Mouse (Mus musculus) limb, embryonic 13.5 days (tissue): Measurements from ENCODE around the gene Ces3a. TPM values are rescaled to one million over a fixed set of nuclear protein-coding genes. Genes with fewer than 3 reads are reported as not detected.

Experiments
- ATAC-seq: fragments of 200-750 bp; cut with Nextera tagmentation; 2 replicates; pipeline ENCODE4 v1.8.0; 2017; ENCODE audit warnings: low read depth, moderate number of reproducible peaks, moderate TSS enrichment; ENCODE audit not compliant: low FRiP score
- H3K27ac ChIP-seq: fragments of 300-500 bp; sonication (generic); 2 replicates; pipeline ENCODE4 v1.5.1; 2015; ENCODE audit warnings: inconsistent platforms, mild to moderate bottlenecking, moderate library complexity
- H3K27me3 ChIP-seq: fragments of 300-500 bp; sonication (generic); 2 replicates; pipeline ENCODE4 v1.6.1; 2015; ENCODE audit warnings: mild to moderate bottlenecking, inconsistent platforms
- H3K36me3 ChIP-seq: fragments of 300-500 bp; sonication (generic); 2 replicates; pipeline ENCODE4 v1.6.1; 2015; ENCODE audit warnings: inconsistent platforms, mild to moderate bottlenecking, moderate library complexity
- H3K4me1 ChIP-seq: fragments of 300-500 bp; sonication (generic); 2 replicates; pipeline ENCODE4 v1.6.1; 2015; ENCODE audit warnings: inconsistent platforms
- H3K4me2 ChIP-seq: fragments of 300-500 bp; sonication (generic); replicated peaks from 2 replicates; pipeline ENCODE4 v1.6.1; 2015; ENCODE audit warnings: inconsistent platforms, mild to moderate bottlenecking, moderate library complexity
- H3K4me3 ChIP-seq: fragments of 300-500 bp; sonication (generic); 2 replicates; pipeline ENCODE4 v1.5.1; 2015; ENCODE audit warnings: moderate library complexity, mild to moderate bottlenecking, inconsistent platforms
- H3K9ac ChIP-seq: fragments of 300-500 bp; sonication (generic); 2 replicates; pipeline ENCODE4 v1.6.1; 2015; ENCODE audit warnings: mild to moderate bottlenecking, inconsistent platforms
- H3K9me3 ChIP-seq: fragments of 300-500 bp; sonication (generic); 2 replicates; pipeline ENCODE4 v1.6.1; 2016; ENCODE audit warnings: inconsistent platforms
- WGBS: fragments of 180-500 bp; shearing (Covaris S2); methylation state at CpG from one replicate; pipeline ENCODE4 v1.1.7; 2015; 5-methylcytosine and 5-hydroxymethylcytosine counted together
- polyA plus RNA-seq: library from polyadenylated mRNA; unstranded; fragments of >200 nt; fragmentation: Nextera tagmentation; extraction: Ambion mirVana; gene quantifications from 2 replicates; pipeline ENCODE4 v1.2.1, GENCODE M21; 2015

Ces3a gene
- not detected in 2 replicates for polyA plus RNA-seq

GRCm38 (mm10) chr8:105048371-105048854, at the start of gene Ces3a:
Ces3a (plus strand) TSS chr8:105048601.
- H3K27me3 ChIP-seq: no peaks in the 10 kb centered on the region
- H3K4me1 ChIP-seq: no peaks in the 10 kb centered on the region
- WGBS: 81% methylated on average over 3 of the region's 3 CpGs

GRCm38 (mm10) chr8:104999183-104999582, 49.2 kb upstream of the Ces3a start:
- no peak for ATAC-seq
- no peak overlapping the region for H3K4me3 ChIP-seq
- H3K36me3 ChIP-seq: no peaks in the 10 kb centered on the region
- H3K27ac ChIP-seq: no peak overlapping the region
- H3K9me3 ChIP-seq: no peaks in the 10 kb centered on the region
- H3K27me3 ChIP-seq: no peaks in the 10 kb centered on the region
- no peak overlapping the region for H3K9ac ChIP-seq
- WGBS: 80% methylated on average over 6 of the region's 6 CpGs
- no peak overlapping the region for H3K4me2 ChIP-seq
- no peaks in the 10 kb centered on the region for H3K4me1 ChIP-seq

More at GRCm38 (mm10) chr8:105048371-105048854, at the start of gene Ces3a:
- no peak within 1 kb of the TSS for H3K27ac ChIP-seq
- ATAC-seq: no peak
- H3K36me3 ChIP-seq: no peaks in the 10 kb centered on the region
- no peak within 1 kb of the TSS for H3K4me3 ChIP-seq
- H3K9me3 ChIP-seq: no peaks in the 10 kb centered on the region
- no peak within 1 kb of the TSS for H3K4me2 ChIP-seq
- H3K9ac ChIP-seq: no peak within 1 kb of the TSS

- Histone ChIP-seq H3K9me3 (no peaks in the 10 kb centered on the region), H3K4me3 (no peak within 1 kb of the TSS), H3K9ac (no peak within 1 kb of the TSS), H3K27me3 (no peaks in the 10 kb centered on the region), H3K4me1 (no peaks in the 10 kb centered on the region), H3K36me3 (no peaks in the 10 kb centered on the region), H3K27ac (no peak within 1 kb of the TSS), H3K4me2 (no peak within 1 kb of the TSS)
- ATAC-seq: no peak
- WGBS: 78% methylated on average over 7 of the region's 7 CpGs
Observed at GRCm38 (mm10) chr8:105000586-105000985, 47.8 kb upstream of the Ces3a start, which contains the start of gene Ces2h. Ces2h (plus strand) TSS chr8:105000853.

- ATAC-seq: no peak
- Histone ChIP-seq H3K4me3 (no peak overlapping the region), H3K36me3 (no peaks in the 10 kb centered on the region), H3K9ac (no peak overlapping the region), H3K27ac (no peak overlapping the region), H3K4me2 (no peak overlapping the region), H3K4me1 (no peaks in the 10 kb centered on the region), H3K27me3 (no peaks in the 10 kb centered on the region), H3K9me3 (no peaks in the 10 kb centered on the region)
- 86% methylated on average over 2 of the region's 2 CpGs for WGBS
Observed at GRCm38 (mm10) chr8:105010000-105010399, 38.4 kb upstream of the Ces3a start.

GRCm38 (mm10) chr8:105011136-105011535, 37.3 kb upstream of the Ces3a start:
- no peaks in the 10 kb centered on the region for H3K9me3 ChIP-seq
- no peaks in the 10 kb centered on the region for H3K36me3 ChIP-seq
- H3K4me1 ChIP-seq: no peaks in the 10 kb centered on the region
- H3K4me2 ChIP-seq: no peak overlapping the region
- 78% methylated on average over 12 of the region's 12 CpGs for WGBS
- no peak overlapping the region for H3K27ac ChIP-seq
- ATAC-seq: no peak
- no peaks in the 10 kb centered on the region for H3K27me3 ChIP-seq
- H3K9ac ChIP-seq: no peak overlapping the region
- H3K4me3 ChIP-seq: no peak overlapping the region

- Histone ChIP-seq H3K27ac (no peak overlapping the region), H3K9ac (no peak overlapping the region), H3K9me3 (no peaks in the 10 kb centered on the region; the same call in 1 of the 2 replicates), H3K4me3 (no peak overlapping the region), H3K27me3 (no peaks in the 10 kb centered on the region), H3K4me1 (no peaks in the 10 kb centered on the region), H3K36me3 (no peaks in the 10 kb centered on the region), H3K4me2 (no peak overlapping the region)
- no peak for ATAC-seq
- WGBS: 85% methylated on average over 5 of the region's 5 CpGs
Observed at GRCm38 (mm10) chr8:105014391-105014790, 34.0 kb upstream of the Ces3a start.

GRCm38 (mm10) chr8:105021954-105022353, 26.4 kb upstream of the Ces3a start:
- no peaks in the 10 kb centered on the region for H3K36me3 ChIP-seq
- no peak overlapping the region for H3K4me3 ChIP-seq
- WGBS: 60% methylated on average over 1 of the region's 1 CpGs
- no peaks in the 10 kb centered on the region for H3K9me3 ChIP-seq
- no peak for ATAC-seq
- H3K9ac ChIP-seq: no peak overlapping the region
- no peaks in the 10 kb centered on the region for H3K27me3 ChIP-seq
- H3K27ac ChIP-seq: no peak overlapping the region
- H3K4me2 ChIP-seq: no peak overlapping the region
- no peaks in the 10 kb centered on the region for H3K4me1 ChIP-seq

GRCm38 (mm10) chr8:105023087-105023486, 25.3 kb upstream of the Ces3a start:
- Histone ChIP-seq H3K4me1 (no peaks in the 10 kb centered on the region), H3K9me3 (no peaks in the 10 kb centered on the region), H3K27ac (no peak overlapping the region), H3K27me3 (no peaks in the 10 kb centered on the region), H3K4me2 (no peak overlapping the region), H3K36me3 (no peaks in the 10 kb centered on the region), H3K4me3 (no peak overlapping the region), H3K9ac (no peak overlapping the region)
- no peak for ATAC-seq
- WGBS: 50% methylated on average over 1 of the region's 1 CpGs

- no peaks in the 10 kb centered on the region for H3K9me3 ChIP-seq
- H3K4me2 ChIP-seq: no peak overlapping the region
- H3K4me1 ChIP-seq: no peaks in the 10 kb centered on the region
- no peak overlapping the region for H3K27ac ChIP-seq
- WGBS: 56% methylated on average over 2 of the region's 2 CpGs
- no peaks in the 10 kb centered on the region for H3K27me3 ChIP-seq
- no peak overlapping the region for H3K4me3 ChIP-seq
- ATAC-seq: no peak
- H3K9ac ChIP-seq: no peak overlapping the region
- H3K36me3 ChIP-seq: no peaks in the 10 kb centered on the region
Observed at GRCm38 (mm10) chr8:105025050-105025449, 23.4 kb upstream of the Ces3a start.

- H3K36me3 ChIP-seq: no peaks in the 10 kb centered on the region
- H3K9me3 ChIP-seq: no peaks in the 10 kb centered on the region
- H3K4me2 ChIP-seq: no peak overlapping the region
- H3K4me3 ChIP-seq: no peak overlapping the region
- no peak overlapping the region for H3K27ac ChIP-seq
- 40% methylated on average over 1 of the region's 1 CpGs for WGBS
- no peaks in the 10 kb centered on the region for H3K4me1 ChIP-seq
- ATAC-seq: no peak
- H3K9ac ChIP-seq: no peak overlapping the region
- H3K27me3 ChIP-seq: no peaks in the 10 kb centered on the region
Observed at GRCm38 (mm10) chr8:105043510-105043909, 4.9 kb upstream of the Ces3a start.

- Histone ChIP-seq H3K4me2 (no peak overlapping the region), H3K4me3 (no peak overlapping the region), H3K36me3 (no peaks in the 10 kb centered on the region), H3K9ac (no peak overlapping the region), H3K4me1 (no peaks in the 10 kb centered on the region), H3K27me3 (no peaks in the 10 kb centered on the region), H3K27ac (no peak overlapping the region), H3K9me3 (no peaks in the 10 kb centered on the region)
- WGBS: 88% methylated on average over 3 of the region's 3 CpGs
- ATAC-seq: no peak
Observed at GRCm38 (mm10) chr8:105045824-105046401, 2.5 kb upstream of the Ces3a start.

GRCm38 (mm10) chr8:105056211-105056610, 7.8 kb downstream of the Ces3a start:
- no peak for ATAC-seq
- no peaks in the 10 kb centered on the region for H3K4me1 ChIP-seq
- H3K9ac ChIP-seq: no peak overlapping the region
- no peaks in the 10 kb centered on the region for H3K36me3 ChIP-seq
- 90% methylated on average over 4 of the region's 4 CpGs for WGBS
- no peaks in the 10 kb centered on the region for H3K9me3 ChIP-seq
- no peaks in the 10 kb centered on the region for H3K27me3 ChIP-seq
- H3K4me3 ChIP-seq: no peak overlapping the region
- no peak overlapping the region for H3K27ac ChIP-seq
- no peak overlapping the region for H3K4me2 ChIP-seq

- Histone ChIP-seq H3K27me3 (no peaks in the 10 kb centered on the region), H3K27ac (no peak overlapping the region), H3K9ac (no peak overlapping the region), H3K4me2 (no peak overlapping the region), H3K4me1 (no peaks in the 10 kb centered on the region), H3K9me3 (0 out of 2 replicates have a peak, but pooled peaks cover 3% of the 10 kb centered on the region), H3K4me3 (no peak overlapping the region), H3K36me3 (no peaks in the 10 kb centered on the region)
- no peak for ATAC-seq
Observed at GRCm38 (mm10) chr8:105060056-105060455, 11.7 kb downstream of the Ces3a start.
